Mouse (Mus musculus) spleen, adult 10 weeks (tissue): Measurements from ENCODE around the gene Stard5. TPM values are rescaled to one million over a fixed set of nuclear protein-coding genes. Genes with fewer than 3 reads are reported as not detected.

Source experiments
- polyA plus RNA-seq: library from polyadenylated mRNA; stranded (reverse); fragments of 350-450 nt; fragmentation: Illumina TruSeq; extraction: RNeasy Lipid Tissue Mini Kit (QIAGEN cat#74804); gene quantifications from one replicate; pipeline ENCODE4 v1.2.3, GENCODE M21; 2015; ENCODE audit warnings: low replicate concordance; ENCODE audit not compliant: insufficient read depth

Stard5 gene
- 75.6 TPM for polyA plus RNA-seq

DNA sequence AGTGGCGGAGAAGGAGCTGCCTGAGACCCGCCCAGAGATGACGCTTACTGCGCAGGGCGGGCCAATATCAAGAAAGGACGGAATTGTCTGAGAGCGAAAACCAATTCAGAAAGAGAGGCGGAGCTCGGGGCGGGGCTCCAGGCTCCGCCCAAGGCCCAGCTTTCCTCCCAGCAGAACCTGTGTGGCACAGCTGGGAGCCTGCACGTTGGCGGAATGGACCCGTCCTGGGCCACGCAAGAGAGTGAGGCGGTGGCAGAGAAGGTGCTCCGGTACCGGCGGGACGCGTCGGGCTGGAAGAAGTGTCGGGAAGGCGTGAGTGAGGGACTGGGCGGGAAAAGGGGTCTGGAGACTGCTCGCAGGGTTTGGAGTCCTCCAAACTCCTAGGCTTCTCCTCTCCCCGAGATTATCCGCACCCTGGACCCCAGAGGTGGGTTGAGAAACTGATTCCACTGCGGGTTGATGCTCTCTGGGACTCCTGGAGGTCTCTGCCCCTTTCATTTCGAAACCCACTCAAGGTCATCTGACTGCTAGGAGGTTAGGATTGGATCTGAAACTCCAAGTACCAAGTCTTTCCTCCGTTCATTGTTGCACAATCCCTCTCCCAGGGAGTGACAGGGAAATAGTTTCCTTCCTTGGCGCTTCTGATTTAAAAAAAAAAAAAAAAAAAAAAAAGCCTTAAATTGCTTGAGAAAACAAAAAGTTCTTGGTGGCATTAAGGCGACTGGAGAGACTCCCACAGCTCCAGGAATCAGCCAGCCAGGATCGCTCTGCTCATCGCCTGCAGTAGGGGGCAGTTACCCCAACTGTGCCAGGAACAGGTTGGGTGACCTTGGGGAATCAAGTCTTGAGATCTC lies at the start of gene Stard5:
Gene Stard5 (plus strand): TSS at position 132 of the 854 bp plus-strand sequence.

DNA sequence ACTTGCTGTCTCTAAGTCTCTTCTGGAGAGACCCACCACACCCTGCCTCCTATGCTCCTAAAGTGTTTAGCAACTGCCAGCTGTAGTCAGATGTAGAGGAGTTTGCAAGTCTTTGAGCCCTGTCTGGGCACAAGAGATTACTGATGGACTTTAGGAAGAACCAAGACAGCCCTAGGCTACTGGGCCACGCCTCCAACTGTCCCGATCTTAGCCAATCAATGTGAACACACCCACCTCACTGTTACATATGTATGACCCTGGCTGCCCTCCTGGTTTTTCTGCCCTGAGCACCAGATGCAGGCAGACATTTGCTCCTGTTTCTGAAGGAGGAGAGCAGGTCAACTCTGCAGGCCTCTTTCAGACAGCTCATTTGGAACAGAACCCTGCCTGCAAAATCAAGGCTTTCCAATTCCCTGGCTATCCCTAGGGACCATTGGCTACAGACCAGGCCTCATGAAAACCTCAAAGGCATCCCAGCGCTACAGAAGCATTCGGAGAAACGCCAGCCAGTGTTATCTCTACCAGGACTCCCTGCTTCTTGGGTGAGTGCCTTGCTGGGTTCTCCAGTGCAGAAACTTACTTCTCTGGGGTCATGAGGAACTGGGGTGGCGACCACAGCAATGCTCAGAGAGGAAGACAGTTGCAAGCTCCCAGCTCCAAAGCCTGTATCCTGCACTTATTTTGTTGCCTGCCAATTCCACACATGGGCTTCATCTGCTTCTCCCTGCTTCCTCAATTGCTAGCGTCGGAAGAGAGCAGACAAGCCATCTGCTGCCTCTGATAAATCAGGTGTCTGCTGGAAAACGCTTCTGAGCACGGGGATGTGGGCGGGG lies 46.9 kb upstream of the Stard5 start, which contains the start of gene Tmc3:
Gene Tmc3 (plus strand): TSS at position 289 of the 833 bp plus-strand sequence.

Other genes starting within 250 kb of the Stard5 start
- gene Tmc3, start 47.0 kb upstream of the Stard5 start, polyA plus RNA-seq, result 3.0 TPM
- 166 TPM for gene Il16, start 113.8 kb downstream of the Stard5 start, polyA plus RNA-seq
- gene Cfap161, start 162.9 kb downstream of the Stard5 start, polyA plus RNA-seq, result not detected